Comparison of ENCODE assay signal across 8 mouse cellular contexts in the genomic region with DNA sequence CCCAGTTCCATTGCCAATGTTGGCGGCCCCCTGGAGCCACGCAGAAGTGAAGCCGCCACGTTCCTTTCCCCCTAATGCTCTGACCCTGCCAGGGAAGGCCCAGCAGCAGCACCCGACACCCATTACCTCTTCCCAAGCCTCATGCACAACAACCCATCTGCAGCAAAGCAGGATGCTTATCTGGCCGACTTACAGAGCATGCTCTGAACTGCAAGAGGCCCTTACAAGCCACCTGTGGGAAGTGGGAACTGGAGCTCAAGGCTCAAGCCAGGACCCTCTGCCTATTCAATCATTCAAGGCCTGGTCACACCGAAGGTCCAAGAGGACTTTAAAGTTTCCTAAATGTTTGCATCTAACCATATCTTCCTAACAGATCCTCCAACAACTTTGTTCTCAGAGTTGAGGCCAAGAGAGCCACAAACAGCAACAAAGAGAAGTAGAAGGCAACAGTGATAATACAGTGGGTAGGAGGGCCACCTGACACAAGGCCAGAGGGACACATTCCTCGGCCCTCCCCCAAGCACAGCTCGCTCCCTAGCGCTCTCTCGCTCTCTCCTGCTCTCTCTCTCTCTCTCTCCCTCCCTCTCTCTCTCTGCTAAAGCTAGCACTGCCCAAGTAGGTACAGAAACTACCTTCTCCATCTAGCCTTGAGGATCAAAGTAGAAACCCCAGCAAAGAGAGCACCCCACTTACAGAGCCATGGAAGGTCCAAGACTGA. TPM values are rescaled to one million over a fixed set of nuclear protein-coding genes. Genes with fewer than 3 reads are reported as not detected.
DNase-seq lines count a peak whose midpoint lies in the region; ATAC-seq and TF ChIP-seq lines count a peak whose summit lies in the region.

No protein-coding gene starts in this region.

- H3K27ac ChIP-seq in CH12.LX (ENCODE audit: insufficient read depth, low read depth): 0 out of 2 replicates have a peak overlapping the region, but pooled peaks have one; percentile 5
- H3K27ac ChIP-seq in heart, embryonic 15.5 days: peak overlapping the region; percentile 96
- peak overlapping the region; percentile 92 for H3K27ac ChIP-seq in liver, embryonic 16.5 days (ENCODE audit: low read length)

- no peaks in the 10 kb centered on the region for H3K27me3 ChIP-seq in CH12.LX (replicated peaks)
- H3K27me3 ChIP-seq in heart, embryonic 15.5 days: no peaks in the 10 kb centered on the region
- no peaks in the 10 kb centered on the region for H3K27me3 ChIP-seq in liver, embryonic 16.5 days (ENCODE audit: control insufficient read depth, insufficient read depth, low read depth, low read length)

- dilution Hi-C loops in CH12.LX (cut with MboI; ENCODE audit: extremely low pct_ligation_motif_present, extremely low pct_unique_long_range_greater_than_20kb, low sequenced_read_pairs): no loop called here

- peak overlapping the region; percentile 82 for H3K9ac ChIP-seq in CH12.LX (ENCODE audit: insufficient read depth, low read depth)
- peak overlapping the region; percentile 92 for H3K9ac ChIP-seq in heart, embryonic 15.5 days
- peak overlapping the region; percentile 98 for H3K9ac ChIP-seq in liver, embryonic 16.5 days (ENCODE audit: low read depth, low read length)

- peak overlapping the region; percentile 71 to 94 (median 86) for H3K4me3 ChIP-seq in CH12.LX (replicated peaks in 1 of 3; ENCODE audit: low read depth in 2 of 3, low read length in 2 of 3, poor library complexity in 1 of 3)
- H3K4me3 ChIP-seq in heart, embryonic 15.5 days: peak overlapping the region; percentile 63
- H3K4me3 ChIP-seq in liver, embryonic 16.5 days (ENCODE audit: low read depth, low read length): peak overlapping the region; percentile 95

- in situ Hi-C loops in CH12.LX (cut with MboI; ENCODE audit: low pct_ligation_motif_present, low pct_unique_long_range_greater_than_20kb, low sequenced_read_pairs): loop anchor here (5.0 kb wide), 1 partner anchor 36 kb away; a partner anchor contains a TSS

- no peak for TF ChIP-seq CTCF in CH12.LX (conservative IDR thresholded peaks at IDR 0.05 in 1 of 2, IDR thresholded peaks at IDR 0.05 in 1 of 2; ENCODE audit: low read depth in 2 of 2, low read length in 2 of 2)

- H3K4me2 ChIP-seq in CH12.LX (ENCODE audit: insufficient read depth, low read depth, poor library complexity, severe bottlenecking): peak overlapping the region; percentile 97
- H3K4me2 ChIP-seq in heart, embryonic 15.5 days: peak overlapping the region; percentile 94
- peak overlapping the region; percentile 91 for H3K4me2 ChIP-seq in liver, embryonic 16.5 days (ENCODE audit: low read depth, low read length)

- peaks cover 32 to 40% of the 10 kb centered on the region in 2 experiments for H3K36me3 ChIP-seq in CH12.LX (replicated peaks in 1 of 2; ENCODE audit: control insufficient read depth in 1 of 2, insufficient read depth in 1 of 2, low read length in 1 of 2)
- peaks cover 30% of the 10 kb centered on the region for H3K36me3 ChIP-seq in heart, embryonic 15.5 days
- peaks cover 31% of the 10 kb centered on the region for H3K36me3 ChIP-seq in liver, embryonic 16.5 days (ENCODE audit: control insufficient read depth, insufficient read depth)

- H3K9me3 ChIP-seq in CH12.LX (replicated peaks; ENCODE audit: low read length): no peaks in the 10 kb centered on the region
- no peaks in the 10 kb centered on the region for H3K9me3 ChIP-seq in heart, embryonic 15.5 days (replicated peaks)
- H3K9me3 ChIP-seq in liver, embryonic 16.5 days (replicated peaks; ENCODE audit: control insufficient read depth, low read length): no peaks in the 10 kb centered on the region

- H3K79me2 ChIP-seq in CH12.LX (replicated peaks; ENCODE audit: control insufficient read depth, extremely low read depth, insufficient read depth, poor library complexity, severe bottlenecking): peaks cover 64% of the 10 kb centered on the region

- TF ChIP-seq RAD21 in CH12.LX (IDR thresholded peaks at IDR 0.05; ENCODE audit: low read depth, low read length): no peak

- TF ChIP-seq POLR2A in CH12.LX (IDR thresholded peaks at IDR 0.05; ENCODE audit: low read depth, low read length): no peak

- DNase-seq in gastrocnemius, postnatal 14 days: peak; percentile 6
- DNase-seq in gastrocnemius, postnatal 10 days: no peak
- DNase-seq in CH12.LX (ENCODE audit: extremely low read depth): no peak
- DNase-seq in frontal cortex, adult 2 months (ENCODE audit: extremely low spot score in 1 of 2, low spot score in 1 of 2): no peak
- DNase-seq in left cerebral cortex, postnatal 36 days (ENCODE audit: low spot score in 2 of 2): no peak
- DNase-seq in kidney, adult 11 months: no peak

- intact Hi-C loops in gastrocnemius, postnatal 14 days (cut with DNase I; ENCODE audit: low total_unique reads): loop anchor here (5.0 kb wide), 1 partner anchor 36 kb away; a partner anchor contains a TSS
- intact Hi-C loops in left cerebral cortex, postnatal 36 days (cut with DNase I): loop anchor here (5.0 kb wide), 1 partner anchor 36 kb away; a partner anchor contains a TSS

- TF ChIP-seq EP300 in CH12.LX (IDR thresholded peaks at IDR 0.05; ENCODE audit: low read length): no peak

- peaks cover 6 to 36% of the 10 kb centered on the region in 2 experiments; a peak in 2 of 4 replicates for H3K4me1 ChIP-seq in CH12.LX (ENCODE audit: control insufficient read depth in 1 of 2, insufficient read depth in 2 of 2)
- peaks cover 40% of the 10 kb centered on the region for H3K4me1 ChIP-seq in heart, embryonic 15.5 days (replicated peaks)
- H3K4me1 ChIP-seq in liver, embryonic 16.5 days (ENCODE audit: control insufficient read depth, low read depth, low read length): peaks cover 44% of the 10 kb centered on the region

- no peak for ATAC-seq in heart, embryonic 15.5 days (replicated peaks; ENCODE audit: insufficient number of reproducible peaks, insufficient read depth, low FRiP score, low read depth)
- no peak for ATAC-seq in liver, embryonic 16.5 days (ENCODE audit: low read depth)

- WGBS in heart, embryonic 15.5 days: 25% methylated on average over 11 of the region's 11 CpGs
- WGBS in liver, embryonic 16.5 days (ENCODE audit: insufficient replicate concordance): 27% methylated on average over 11 of the region's 11 CpGs

TF ChIP-seq in CH12.LX, 34 proteins besides CTCF, POLR2A, EP300 and RAD21 (continues in another document):
- TF ChIP-seq UBTF (IDR thresholded peaks at IDR 0.05; ENCODE audit: low read depth, low read length) (no peak), ELF1 (IDR thresholded peaks at IDR 0.05; ENCODE audit: low read depth, low read length) (no peak), NELFE (IDR thresholded peaks at IDR 0.05; ENCODE audit: low read depth, low read length) (no peak)

RNA-seq across cellular contexts. Expression of a gene that starts 2.5 kb away (rescaled TPM):
- total RNA-seq in gastrocnemius, postnatal 14 days (2021): 10 to 100 TPM; 40.2 to 40.8 TPM
- total RNA-seq in gastrocnemius, postnatal 10 days (2021): 10 to 100 TPM; 46.9 to 59.9 TPM
- total RNA-seq in CH12.LX (2012; rRNA removed) (14.1 and 15.6 TPM in 2 replicates), CH12.LX (2014; rRNA removed) (4.3 and 4.8 TPM in 2 replicates)
- 22.7 TPM in 2 replicates for polyA plus RNA-seq in CH12.LX (2012; ENCODE audit: insufficient read length, low read depth)
- 7.6 and 9.3 TPM in 2 replicates for polyA plus RNA-seq in heart, embryonic 15.5 days (2015; fragmentation: Nextera tagmentation; extraction: Ambion mirVana)
- polyA plus RNA-seq in liver, embryonic 16.5 days (2015; fragmentation: Nextera tagmentation; extraction: Ambion mirVana): 3.9 and 4.0 TPM in 2 replicates
- 47.0 and 48.6 TPM in 2 replicates for polyA plus RNA-seq in frontal cortex, adult 2 months (2012; rRNA removed)
- 10 to 100 TPM; 69.9 to 98.8 TPM for total RNA-seq in left cerebral cortex, postnatal 36 days (2021)

RNA-seq across cellular contexts. Expression of a gene that starts 25.8 kb away (rescaled TPM):
- 1 to 10 TPM; 1.1 to 2.0 TPM for total RNA-seq in gastrocnemius, postnatal 14 days (2021)
- 1 to 10 TPM; 2.1 to 2.7 TPM for total RNA-seq in gastrocnemius, postnatal 10 days (2021)
- total RNA-seq in CH12.LX (2012; rRNA removed): 11.1 and 13.9 TPM in 2 replicates
- total RNA-seq in CH12.LX (2014; rRNA removed): 17.6 and 23.2 TPM in 2 replicates
- 23.3 and 25.1 TPM in 2 replicates for polyA plus RNA-seq in CH12.LX (2012; ENCODE audit: insufficient read length, low read depth)
- polyA plus RNA-seq in heart, embryonic 15.5 days (2015; fragmentation: Nextera tagmentation; extraction: Ambion mirVana): 5.9 and 6.7 TPM in 2 replicates
- polyA plus RNA-seq in liver, embryonic 16.5 days (2015; fragmentation: Nextera tagmentation; extraction: Ambion mirVana): 2.9 and 3.4 TPM in 2 replicates
- 17.6 and 19.2 TPM in 2 replicates for polyA plus RNA-seq in frontal cortex, adult 2 months (2012; rRNA removed)
- 10 to 100 TPM in 1 of 2 experiments, 1 to 10 TPM in 1; 9.0 to 10.5 TPM for total RNA-seq in left cerebral cortex, postnatal 36 days (2021)

RNA-seq across cellular contexts. Expression of a gene that starts 29.8 kb away (rescaled TPM):
- total RNA-seq in gastrocnemius, postnatal 14 days (2021): 1 to 10 TPM in 1 of 2 experiments, under 1 TPM in 1; 0.97 to 4.1 TPM
- total RNA-seq in gastrocnemius, postnatal 10 days (2021): 1 to 10 TPM; 3.6 to 4.0 TPM
- total RNA-seq in CH12.LX (2012; rRNA removed): not detected in 2 replicates
- not detected in 2 replicates for total RNA-seq in CH12.LX (2014; rRNA removed)
- not detected in 2 replicates for polyA plus RNA-seq in CH12.LX (2012; ENCODE audit: insufficient read length, low read depth)
- polyA plus RNA-seq in heart, embryonic 15.5 days (2015; fragmentation: Nextera tagmentation; extraction: Ambion mirVana): 2.1 and 4.2 TPM in 2 replicates
- polyA plus RNA-seq in liver, embryonic 16.5 days (2015; fragmentation: Nextera tagmentation; extraction: Ambion mirVana): 0.11 TPM in 2 replicates
- 0.44 and 0.80 TPM in 2 replicates for polyA plus RNA-seq in frontal cortex, adult 2 months (2012; rRNA removed)
- total RNA-seq in left cerebral cortex, postnatal 36 days (2021): under 1 TPM in 1 of 2 experiments, not detected in 1; 0.35 TPM

RNA-seq across cellular contexts. Expression of a gene that starts 37.2 kb away (rescaled TPM):
- 10 to 100 TPM; 36.6 to 42.0 TPM for total RNA-seq in gastrocnemius, postnatal 14 days (2021)
- 10 to 100 TPM; 35.8 to 36.6 TPM for total RNA-seq in gastrocnemius, postnatal 10 days (2021)
- 49.4 and 63.2 TPM in 2 replicates for total RNA-seq in CH12.LX (2012; rRNA removed)
- total RNA-seq in CH12.LX (2014; rRNA removed): 87.5 and 89.4 TPM in 2 replicates
- polyA plus RNA-seq in CH12.LX (2012; ENCODE audit: insufficient read length, low read depth): 66.1 and 73.2 TPM in 2 replicates
- 93.5 and 100 TPM in 2 replicates for polyA plus RNA-seq in heart, embryonic 15.5 days (2015; fragmentation: Nextera tagmentation; extraction: Ambion mirVana)
- 86.8 and 90.6 TPM in 2 replicates for polyA plus RNA-seq in liver, embryonic 16.5 days (2015; fragmentation: Nextera tagmentation; extraction: Ambion mirVana)
- 67.8 and 74.0 TPM in 2 replicates for polyA plus RNA-seq in frontal cortex, adult 2 months (2012; rRNA removed)
- 10 to 100 TPM; 49.1 to 50.0 TPM for total RNA-seq in left cerebral cortex, postnatal 36 days (2021)

RNA-seq across cellular contexts. Expression of a gene that starts 49.5 kb away (rescaled TPM):
- 10 to 100 TPM in 1 of 2 experiments, 1 to 10 TPM in 1; 4.4 to 11.3 TPM for total RNA-seq in gastrocnemius, postnatal 14 days (2021)
- total RNA-seq in gastrocnemius, postnatal 10 days (2021): 1 to 10 TPM; 8.1 to 9.9 TPM
- total RNA-seq in CH12.LX (2012; rRNA removed) (19.7 and 23.4 TPM in 2 replicates), CH12.LX (2014; rRNA removed) (27.5 and 30.4 TPM in 2 replicates)
- 22.4 and 27.9 TPM in 2 replicates for polyA plus RNA-seq in CH12.LX (2012; ENCODE audit: insufficient read length, low read depth)
- 10.7 and 13.7 TPM in 2 replicates for polyA plus RNA-seq in heart, embryonic 15.5 days (2015; fragmentation: Nextera tagmentation; extraction: Ambion mirVana)
- polyA plus RNA-seq in liver, embryonic 16.5 days (2015; fragmentation: Nextera tagmentation; extraction: Ambion mirVana): 4.4 and 4.6 TPM in 2 replicates
- polyA plus RNA-seq in frontal cortex, adult 2 months (2012; rRNA removed): 30.5 and 33.6 TPM in 2 replicates
- total RNA-seq in left cerebral cortex, postnatal 36 days (2021): 10 to 100 TPM; 12.6 to 16.6 TPM

Comparison
In these comparisons a context has a peak if more than half of its experiments do, and no peak if none do; other contexts are left out.
1. H3K27ac ChIP-seq: peak in every context shown above with its lines; median percentile 96 in heart, embryonic 15.5 days; 92 in liver, embryonic 16.5 days; 5 in CH12.LX.